Mouse (Mus musculus) gastrocnemius, postnatal 36 days (tissue): Measurements from ENCODE around the gene Micu1. TPM values are rescaled to one million over a fixed set of nuclear protein-coding genes. Genes with fewer than 3 reads are reported as not detected.
"Not testable (repeated sequence)": the region's sequence is repeated elsewhere in the genome, so short reads cannot be mapped to it uniquely, and the experiment has no call there.

Experiments
- DNase-seq, 2 experiments: peaks; one replicate each; pipeline ENCODE4 v3.0.0; 2022
- intact Hi-C: fragments of 180-260 bp; cut with DNase I; formaldehyde crosslinking; loops from one replicate; pipeline ENCODE4 v1.15.1; 2025
- total RNA-seq, 2 experiments: library from RNA; stranded (reverse); gene quantifications; 2 replicates each; pipeline ENCODE4 v1.2.3; 2021

Gene Micu1
- total RNA-seq, 2 experiments from 2014 or later = 47.8 to 53.1 TPM

DNA sequence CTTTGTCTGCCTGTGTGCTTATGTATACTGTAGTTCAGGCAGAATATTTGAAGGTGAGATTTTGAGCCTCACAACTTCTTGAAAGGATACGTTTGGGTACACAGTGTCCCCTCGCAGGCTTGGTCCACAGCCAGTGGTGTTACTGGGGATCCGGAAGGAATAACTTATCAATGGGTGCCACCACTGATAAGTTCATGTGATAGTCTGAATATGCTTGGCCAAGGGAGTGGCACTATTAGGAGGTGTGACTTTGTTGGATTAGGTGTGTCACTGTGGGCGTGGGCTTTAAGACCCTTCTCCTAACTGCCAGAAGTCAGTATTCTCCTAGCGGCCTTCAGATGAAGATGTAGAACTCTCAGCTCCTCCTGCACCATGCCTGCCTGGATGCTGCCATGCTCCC is 170.9 kb downstream of the Micu1 start:
- no peak for DNase-seq
- intact Hi-C loops = no loop called here

DNA sequence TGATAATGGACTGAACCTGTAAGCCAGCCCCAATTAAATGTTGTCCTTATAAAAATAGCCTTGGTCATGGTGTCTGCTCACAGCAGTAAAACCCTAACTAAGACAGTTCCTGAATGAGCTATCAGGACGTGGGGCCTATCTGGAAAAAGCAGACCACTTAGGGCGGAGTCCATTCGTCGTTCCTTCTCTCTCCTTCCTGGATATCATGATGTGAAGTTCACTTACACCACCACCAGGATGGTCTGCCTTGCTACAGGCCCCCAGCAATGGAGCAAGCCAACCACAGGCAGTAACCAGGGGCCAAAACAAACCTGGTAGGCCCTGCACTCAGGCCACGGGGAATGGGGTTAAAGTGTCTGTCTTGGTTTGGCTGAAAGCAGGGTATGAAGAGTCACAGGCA is 171.3 kb downstream of the Micu1 start:
- intact Hi-C loops = no loop called here
- no peak for DNase-seq

- DNase-seq = no peak
- intact Hi-C loops = no loop called here
Measured at GRCm38 (mm10) chr10:59875396-59875795, 173.1 kb downstream of the Micu1 start.

DNA sequence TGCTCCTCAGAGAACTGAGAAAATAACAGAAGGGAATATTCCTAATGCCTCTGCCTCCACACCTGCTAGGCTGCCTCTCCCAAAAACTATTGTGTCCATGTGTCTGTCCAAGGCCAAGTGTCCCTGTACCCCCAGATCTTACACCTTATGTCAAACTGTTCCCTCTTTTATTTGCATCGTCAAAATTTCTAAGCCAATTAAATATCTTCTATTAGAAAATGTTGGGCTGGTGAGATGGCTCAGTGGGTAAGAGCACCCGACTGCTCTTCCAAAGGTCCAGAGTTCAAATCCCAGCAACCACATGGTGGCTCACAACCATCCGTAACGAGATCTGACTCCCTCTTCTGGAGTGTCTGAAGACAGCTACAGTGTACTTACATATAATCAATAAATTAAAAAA is 174.4 kb downstream of the Micu1 start:
- intact Hi-C loops = not testable (repeated sequence)

DNA sequence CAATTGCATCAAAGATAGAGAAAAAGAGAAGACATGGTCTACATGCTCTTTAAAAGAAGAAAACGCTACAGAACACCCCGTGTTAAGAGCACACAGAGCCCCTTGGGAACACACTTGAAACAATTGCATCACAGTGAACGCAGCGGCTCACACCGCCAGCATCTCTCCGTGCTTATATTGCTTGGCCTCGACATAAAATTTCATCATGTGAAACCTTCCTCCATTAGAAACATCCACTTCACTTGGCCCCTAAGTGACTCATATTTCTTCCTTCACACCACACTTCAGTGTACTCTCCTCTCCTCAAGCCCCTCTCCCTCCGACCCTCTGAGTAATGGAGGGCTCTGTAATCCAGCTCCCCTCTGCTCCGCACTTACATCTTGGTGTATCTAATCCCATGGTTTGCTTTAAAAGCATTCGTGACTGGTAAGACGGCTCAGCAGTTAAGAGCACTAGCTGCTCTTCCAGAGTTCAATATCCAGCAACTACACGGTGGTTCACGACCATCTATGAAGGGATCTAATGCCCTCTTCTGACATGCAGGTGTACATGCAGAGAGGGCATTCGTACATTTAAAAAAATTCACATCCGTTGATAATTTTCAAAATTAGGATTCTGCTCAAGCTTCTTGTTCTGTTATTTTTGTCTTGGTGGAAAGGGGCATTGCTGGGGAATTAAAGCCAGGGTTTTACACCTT is 175.3 kb downstream of the Micu1 start:
- intact Hi-C loops = no loop called here
- DNase-seq = no peak

More for the DNA sequence above, 174.4 kb downstream of the Micu1 start:
- DNase-seq = not testable (repeated sequence)

DNA sequence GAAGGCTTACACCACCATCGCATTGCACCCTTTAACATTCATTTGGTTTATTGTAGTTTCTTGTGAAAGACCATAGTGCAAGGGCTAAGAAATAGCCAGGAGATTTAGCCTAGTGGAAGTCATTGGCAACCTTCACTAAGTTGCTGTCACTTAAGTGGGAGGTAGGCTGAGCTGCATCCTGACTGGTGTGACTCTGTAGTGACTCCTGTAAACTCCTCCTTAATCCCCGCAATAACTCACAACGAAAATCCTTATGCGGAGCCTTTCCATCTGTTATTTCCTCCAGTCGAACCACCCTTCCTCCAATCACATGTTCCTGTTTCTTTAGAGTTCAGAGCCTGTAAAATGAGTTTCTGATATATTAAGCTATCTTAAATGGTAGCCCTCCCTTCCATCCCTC is 176.5 kb downstream of the Micu1 start:
- DNase-seq = no peak
- intact Hi-C loops = no loop called here

DNA sequence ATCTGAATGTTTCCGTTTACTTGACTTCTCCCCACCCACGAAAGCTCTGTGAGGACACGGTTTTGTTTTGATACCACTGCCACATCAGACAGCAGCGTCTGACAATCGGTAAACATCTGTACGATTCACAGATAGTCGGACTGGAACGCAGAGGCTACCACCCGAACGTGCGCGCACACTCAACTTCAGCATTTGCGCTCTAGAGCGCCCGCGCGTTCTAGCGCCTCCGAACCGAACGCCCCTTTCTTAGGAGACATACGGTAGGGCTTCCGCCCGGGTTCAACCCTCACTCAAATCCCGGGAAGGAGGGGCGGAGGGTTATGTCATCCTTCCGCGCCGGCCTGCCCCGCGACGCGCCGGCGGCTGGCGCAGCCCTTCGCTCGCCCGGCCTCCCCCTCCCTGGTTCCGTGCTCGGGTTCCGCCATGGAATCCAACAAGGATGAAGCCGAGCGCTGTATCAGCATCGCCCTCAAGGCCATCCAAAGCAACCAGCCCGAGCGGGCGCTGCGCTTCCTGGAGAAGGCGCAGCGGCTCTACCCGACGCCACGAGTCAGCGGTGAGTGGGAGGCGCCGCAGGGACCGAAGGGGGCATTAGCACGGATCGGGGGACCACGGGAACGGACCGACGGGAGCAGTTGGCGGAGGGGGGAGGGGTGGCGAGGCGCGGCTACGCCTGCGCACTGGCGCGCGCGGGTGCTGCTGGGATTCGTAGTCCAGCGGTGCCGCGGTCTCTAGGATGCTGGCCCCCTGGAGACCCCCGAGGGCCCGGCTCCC is 177.2 kb downstream of the Micu1 start, which contains the start of gene Dnajb12:
Gene Dnajb12, plus strand, starts transcription at position 302 of the 774 bp plus-strand sequence.
- intact Hi-C loops = no loop called here
- peak; percentile 90 to 96 for DNase-seq

DNA sequence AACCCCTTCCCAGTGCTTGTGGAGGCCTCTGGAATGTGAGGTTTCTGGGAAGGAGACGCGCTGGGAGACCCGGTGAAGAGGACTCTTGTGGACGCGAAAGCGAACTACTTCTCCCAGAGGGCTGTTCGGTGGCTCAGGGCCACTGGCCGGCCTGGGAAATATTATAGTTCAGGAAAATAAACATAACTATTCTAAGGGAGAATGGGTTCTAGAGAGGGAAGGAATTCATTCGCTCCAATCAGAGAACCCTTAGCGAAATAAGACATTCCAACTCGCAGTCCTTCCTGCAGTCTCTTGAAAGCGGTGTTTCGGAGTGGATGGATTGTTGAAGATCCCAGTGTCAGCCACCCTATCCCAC is 177.7 kb downstream of the Micu1 start:
- intact Hi-C loops = no loop called here
- no peak for DNase-seq

DNA sequence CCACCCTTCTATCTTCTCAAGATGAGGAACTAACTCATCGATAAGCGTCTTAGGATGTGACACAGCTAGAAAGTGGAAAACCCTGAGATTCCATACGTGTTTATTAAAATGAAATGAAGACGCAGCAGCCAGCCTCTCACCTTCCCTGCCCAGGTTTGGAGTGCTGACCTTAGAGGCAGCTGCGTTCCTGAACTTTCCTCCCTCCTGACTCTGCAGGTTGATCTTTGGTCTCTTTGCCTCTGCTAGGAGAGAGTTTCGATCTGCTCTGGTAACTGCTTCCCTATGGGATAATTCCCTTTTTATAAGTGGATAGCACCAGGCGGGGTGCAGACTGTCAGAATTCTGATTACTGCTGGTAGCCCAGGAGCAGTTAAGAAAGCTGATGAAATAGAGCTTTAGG is 178.6 kb downstream of the Micu1 start:
- DNase-seq = no peak
- intact Hi-C loops = no loop called here

- intact Hi-C loops = no loop called here
Measured at GRCm38 (mm10) chr10:59884327-59885173, 182.3 kb downstream of the Micu1 start.

GRCm38 (mm10) chr10:59885174-59886080 is 183.2 kb downstream of the Micu1 start:
- intact Hi-C loops = no loop called here
- DNase-seq = no peak

More at GRCm38 (mm10) chr10:59884327-59885173, 182.3 kb downstream of the Micu1 start:
- DNase-seq = no peak

GRCm38 (mm10) chr10:59886081-59886466 is 183.8 kb downstream of the Micu1 start:
- intact Hi-C loops = no loop called here
- DNase-seq = no peak

- intact Hi-C loops = no loop called here
- DNase-seq = no peak
Measured at GRCm38 (mm10) chr10:59887432-59887831, 185.2 kb downstream of the Micu1 start.

DNA sequence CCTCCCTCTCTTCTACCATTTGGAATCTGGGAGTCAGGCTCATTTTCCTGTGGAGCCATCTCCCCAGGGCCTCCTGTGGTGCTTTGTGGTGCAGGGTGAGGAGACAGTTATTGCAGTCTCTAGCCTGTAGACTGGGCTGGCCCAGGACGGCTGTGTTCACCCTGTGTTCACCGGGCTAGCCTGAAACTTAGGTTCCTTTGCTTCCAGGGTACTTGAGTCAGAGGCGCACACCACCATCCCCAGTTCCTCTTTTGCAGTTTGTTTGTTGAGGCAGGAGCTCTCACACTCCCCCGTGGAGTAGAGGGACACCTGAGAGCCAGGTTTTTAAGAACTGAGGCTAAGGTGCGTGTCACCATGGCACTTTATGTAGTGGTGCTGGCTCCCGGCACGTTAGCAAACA is 187.1 kb downstream of the Micu1 start:
- no peak for DNase-seq
- intact Hi-C loops = no loop called here

- intact Hi-C loops = loop anchor here (5.0 kb wide), 2 partner anchors 97 to 117 kb away; no protein-coding TSS in a partner anchor
- DNase-seq = no peak
Measured at GRCm38 (mm10) chr10:59889953-59890751, 187.9 kb downstream of the Micu1 start.

DNA sequence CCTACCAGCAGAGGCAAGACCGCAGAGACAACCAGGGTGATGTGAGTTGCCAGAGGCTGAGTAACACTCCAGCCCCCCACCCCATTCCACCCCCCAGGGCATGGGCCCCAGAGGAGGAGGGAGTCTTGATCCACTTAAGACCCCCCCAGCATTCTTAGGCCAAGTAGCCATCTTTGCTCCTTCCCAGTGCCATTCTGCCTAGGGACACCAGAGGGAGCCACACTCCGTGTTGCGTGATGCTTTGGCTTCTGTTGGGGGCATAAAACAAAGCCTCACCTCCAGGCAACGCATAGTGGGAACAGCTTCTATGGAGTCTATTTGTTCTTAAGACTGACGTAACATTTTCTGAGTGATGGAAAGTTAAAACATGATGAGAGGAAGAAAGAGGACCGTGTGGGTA is 190.7 kb downstream of the Micu1 start:
- peak; percentile 59 to 63 for DNase-seq
- intact Hi-C loops = loop anchor here (5.0 kb wide), 2 partner anchors 94 to 114 kb away; no protein-coding TSS in a partner anchor

- intact Hi-C loops = loop anchor here (2.0 to 5.0 kb wide), 3 partner anchors 56 to 113 kb away; partner anchors contain the start of gene Ddit4
- peak; percentile 77 to 85 for DNase-seq
Measured at GRCm38 (mm10) chr10:59894251-59895160, 192.2 kb downstream of the Micu1 start.
